In the genomic region with DNA sequence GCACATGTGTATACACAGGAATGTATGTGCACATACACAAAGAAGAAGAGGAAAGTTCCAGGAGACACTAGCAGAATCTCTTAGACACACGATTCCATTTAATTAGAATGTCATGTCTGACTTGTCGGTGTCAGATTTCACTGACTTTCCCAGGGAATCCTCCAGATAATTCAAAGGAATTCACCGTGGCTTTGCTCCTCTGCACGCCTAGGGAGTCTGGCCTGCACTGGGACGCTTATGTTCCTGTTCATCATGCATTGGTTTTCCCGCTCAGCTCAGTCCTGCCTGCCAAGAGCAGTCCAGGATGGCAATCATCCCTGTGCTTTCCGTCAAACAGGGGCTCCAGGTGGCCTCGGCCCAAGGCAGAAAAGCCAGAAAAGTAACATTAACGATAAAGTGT, we compare ENCODE assay signal across 13 mouse cellular contexts. TPM values are rescaled to one million over a fixed set of nuclear protein-coding genes. Genes with fewer than 3 reads are reported as not detected.
DNase-seq lines count a peak whose midpoint lies in the region; ATAC-seq and TF ChIP-seq lines count a peak whose summit lies in the region.
"Had no signal": no experiment of that assay in that cellular context is flagged by ENCODE, and none has a peak within 500 bp of the region (broad histone marks: within the 10 kb centered on the region; RNA-seq: fewer than 3 reads in every experiment).

No protein-coding gene starts in this region.

- H3K4me3 ChIP-seq in limb, embryonic 13.5 days, result no peak overlapping the region
- no peak overlapping the region for H3K4me3 ChIP-seq in limb, embryonic 10.5 days
- no peak overlapping the region for H3K4me3 ChIP-seq in embryonic facial prominence, embryonic 10.5 days
- no peak overlapping the region for H3K4me3 ChIP-seq in myocyte
- H3K4me3 ChIP-seq: heart, embryonic 12.5 days; liver, embryonic 13.5 days had no signal

- no peak overlapping the region for H3ac ChIP-seq in myocyte (ENCODE audit: control insufficient read depth, insufficient read length)

- TF ChIP-seq POLR2A in brain, embryonic 14.5 days (IDR thresholded peaks at IDR 0.05; ENCODE audit: borderline replicate concordance, extremely low read depth, insufficient read depth, insufficient read length, poor library complexity, severe bottlenecking), result no peak
- TF ChIP-seq POLR2A in myocyte (IDR thresholded peaks at IDR 0.05; ENCODE audit: insufficient read length, low read depth), result no peak

- H3K4me2 ChIP-seq in limb, embryonic 13.5 days (replicated peaks), result no peak overlapping the region
- H3K4me2 ChIP-seq in myocyte (ENCODE audit: low read depth), result peak overlapping the region; percentile 34
- H3K4me2 ChIP-seq: heart, embryonic 12.5 days; liver, embryonic 13.5 days had no signal

- no peak overlapping the region for H3K27ac ChIP-seq in limb, embryonic 13.5 days
- no peak overlapping the region for H3K27ac ChIP-seq in limb, embryonic 10.5 days
- no peak overlapping the region for H3K27ac ChIP-seq in embryonic facial prominence, embryonic 10.5 days (replicated peaks)
- H3K27ac ChIP-seq: liver, embryonic 13.5 days had no signal

- H3K36me3 ChIP-seq in limb, embryonic 13.5 days, result no peaks in the 10 kb centered on the region
- no peaks in the 10 kb centered on the region for H3K36me3 ChIP-seq in limb, embryonic 10.5 days
- H3K36me3 ChIP-seq in embryonic facial prominence, embryonic 10.5 days (replicated peaks), result no peaks in the 10 kb centered on the region
- H3K36me3 ChIP-seq in myocyte (ENCODE audit: control insufficient read depth, insufficient read depth), result no peaks in the 10 kb centered on the region
- H3K36me3 ChIP-seq: heart, embryonic 12.5 days; liver, embryonic 13.5 days had no signal

- no peak for TF ChIP-seq CTCF in brain, embryonic 14.5 days (IDR thresholded peaks at IDR 0.05; ENCODE audit: borderline replicate concordance, extremely low read depth, insufficient read depth, insufficient read length)

- H3K79me2 ChIP-seq in myocyte (ENCODE audit: control insufficient read depth, insufficient read depth), result no peaks in the 10 kb centered on the region

- H3K4me1 ChIP-seq in limb, embryonic 13.5 days, result no peaks in the 10 kb centered on the region
- H3K4me1 ChIP-seq in limb, embryonic 10.5 days, result no peaks in the 10 kb centered on the region
- peaks cover 6% of the 10 kb centered on the region; the same call in 1 of the 2 replicates for H3K4me1 ChIP-seq in embryonic facial prominence, embryonic 10.5 days
- H3K4me1 ChIP-seq: heart, embryonic 12.5 days; liver, embryonic 13.5 days had no signal

- 23% methylated on average over 9 of the region's 9 CpGs for WGBS in limb, embryonic 13.5 days
- WGBS in limb, embryonic 10.5 days, result 33% methylated on average over 9 of the region's 9 CpGs
- whole genome bisulfite sequencing in embryonic facial prominence, embryonic 10.5 days, result 30% methylated on average over 9 of the region's 9 CpGs

- no peak for DNase-seq in limb, embryonic 10.5 days (ENCODE audit: low spot score)
- peak; percentile 22 for DNase-seq in brain, embryonic 14.5 days (ENCODE audit: low read depth)
- DNase-seq in embryonic facial prominence, embryonic 10.5 days (ENCODE audit: low spot score), result peak; percentile 30
- DNase-seq in lung, postnatal 10 days, result no peak
- DNase-seq: cerebellum, postnatal 25 days; gastrocnemius, postnatal 10 days; heart, postnatal 36 days; liver, embryonic 13.5 days; right cerebral cortex, postnatal 4 days had no signal

- no peak overlapping the region for H3K9ac ChIP-seq in limb, embryonic 13.5 days
- H3K9ac ChIP-seq: heart, embryonic 12.5 days; liver, embryonic 13.5 days had no signal

- H3K27me3 ChIP-seq in limb, embryonic 13.5 days, result peaks cover 10% of the 10 kb centered on the region; the same call in 1 of the 2 replicates
- H3K27me3 ChIP-seq in limb, embryonic 10.5 days (ENCODE audit: low read depth, poor library complexity, severe bottlenecking), result peaks cover 11% of the 10 kb centered on the region; the same call in 1 of the 2 replicates
- no peaks in the 10 kb centered on the region for H3K27me3 ChIP-seq in embryonic facial prominence, embryonic 10.5 days (replicated peaks; ENCODE audit: low read depth, poor library complexity, severe bottlenecking)
- no peaks in the 10 kb centered on the region for H3K27me3 ChIP-seq in myocyte (ENCODE audit: control insufficient read depth, insufficient read depth, insufficient read length)
- H3K27me3 ChIP-seq: heart, embryonic 12.5 days; liver, embryonic 13.5 days had no signal

- ATAC-seq in limb, embryonic 13.5 days (ENCODE audit: low FRiP score, low read depth), result 0 out of 2 replicates have a peak, but pooled peaks have one; percentile 57
- ATAC-seq in granulocyte monocyte progenitor cell, adult 5-6 weeks (replicated peaks; ENCODE audit: poor library complexity, severe bottlenecking), result no peak

- no peaks in the 10 kb centered on the region for H3K9me3 ChIP-seq in limb, embryonic 13.5 days
- H3K9me3 ChIP-seq in limb, embryonic 10.5 days (replicated peaks), result no peaks in the 10 kb centered on the region
- H3K9me3 ChIP-seq in embryonic facial prominence, embryonic 10.5 days, result no peaks in the 10 kb centered on the region
- H3K9me3 ChIP-seq: heart, embryonic 12.5 days; liver, embryonic 13.5 days had no signal

TF ChIP-seq in myocyte, 11 proteins besides CTCF, POLR2A, EP300 and RAD21:
- TF ChIP-seq MYOD1 (IDR thresholded peaks at IDR 0.05; ENCODE audit: control insufficient read depth in 1 of 3, insufficient read length in 2 of 3, low read depth in 2 of 3), result peak in 1 of 3 experiments; percentile 6
- no peak for TF ChIP-seq REST (IDR thresholded peaks at IDR 0.05; ENCODE audit: insufficient read depth, insufficient read length)

RNA-seq across cellular contexts. Expression of a gene that starts 34.9 kb away (rescaled TPM):
- 30.6 and 33.0 TPM in 2 replicates for polyA plus RNA-seq in limb, embryonic 13.5 days (2015; fragmentation: Nextera tagmentation; extraction: Ambion mirVana)
- 18.1 and 18.5 TPM in 2 replicates for polyA plus RNA-seq in limb, embryonic 10.5 days (2016; fragmentation: Nextera tagmentation; extraction: Ambion mirVana)
- 37.0 and 38.2 TPM in 2 replicates for polyA plus RNA-seq in brain, embryonic 14.5 days (2012; rRNA removed)
- polyA plus RNA-seq in embryonic facial prominence, embryonic 10.5 days (2016; fragmentation: Nextera tagmentation; extraction: Ambion mirVana), result 18.6 and 21.7 TPM in 2 replicates
- 46.1 TPM for polyA plus RNA-seq in myocyte (2012; fragmentation: generic; extraction: Trizol)
- total RNA-seq in granulocyte monocyte progenitor cell, adult 5-6 weeks (2014; fragmentation: Nextera tagmentation), result 7.1 and 48.4 TPM in 2 replicates
- total RNA-seq in granulocyte monocyte progenitor cell, adult 5-6 weeks (2017), result 5.4 and 11.5 TPM in 2 replicates

Comparison
In these comparisons a context has a peak if more than half of its experiments do, and no peak if none do; other contexts are left out.
1. DNase-seq: peak in brain, embryonic 14.5 days (single experiment) and embryonic facial prominence, embryonic 10.5 days (single experiment); none in limb, embryonic 10.5 days (single experiment) and lung, postnatal 10 days (single experiment).